Mouse (Mus musculus) CH12.LX (cell line): ENCODE measurements around the gene Zdhhc6. TPM values are rescaled to one million over a fixed set of nuclear protein-coding genes. Genes with fewer than 3 reads are reported as not detected.

Experiments used
- DNase-seq: peaks from one replicate; pipeline ENCODE4 v3.0.0-alpha.2; 2013; ENCODE audit errors: extremely low read depth
- H3K27ac ChIP-seq: 2 replicates; pipeline ENCODE4 v1.5.1; 2012; ENCODE audit warnings: low read depth, mild to moderate bottlenecking, control low read depth, moderate library complexity; ENCODE audit not compliant: insufficient read depth
- H3K27me3 ChIP-seq: replicated peaks from 2 replicates; pipeline ENCODE3; 2012; ENCODE audit warnings: inconsistent platforms
- H3K36me3 ChIP-seq, 2 experiments: replicated peaks in 1 of 2; 2 replicates each; pipeline versions ENCODE3 to v1.6.1; 2012; ENCODE audit warnings: inconsistent platforms in 1 of 2, low read length in 1 of 2, mild to moderate bottlenecking in 1 of 2, mixed read lengths in 1 of 2, moderate library complexity in 1 of 2; ENCODE audit not compliant: control insufficient read depth in 1 of 2, insufficient read depth in 1 of 2
- H3K4me1 ChIP-seq, 2 experiments: 2 replicates each; pipeline ENCODE4 v1.6.1; 2012; ENCODE audit warnings: inconsistent platforms in 1 of 2, moderate library complexity in 1 of 2; ENCODE audit not compliant: insufficient read depth in 2 of 2, control insufficient read depth in 1 of 2
- H3K4me2 ChIP-seq: 2 replicates; pipeline ENCODE4 v1.6.1; 2012; ENCODE audit warnings: low read depth, mild to moderate bottlenecking, control low read depth; ENCODE audit not compliant: poor library complexity, insufficient read depth, severe bottlenecking
- H3K4me3 ChIP-seq, 3 experiments: fragments of 150-350 bp in 1 of 3; sonication (generic) in 1 of 3; replicated peaks in 1 of 3; 2 replicates each; pipeline versions ENCODE3 to v1.5.1; 2011 to 2012; ENCODE audit warnings: low read depth in 2 of 3, low read length in 2 of 3, mild to moderate bottlenecking in 2 of 3, moderate library complexity in 2 of 3, control low read depth in 1 of 3, improper control_type of control experiment in 1 of 3, inconsistent platforms in 1 of 3, mixed read lengths in 1 of 3; ENCODE audit not compliant: poor library complexity in 1 of 3
- H3K79me2 ChIP-seq: replicated peaks from 2 replicates; pipeline ENCODE4 v1.6.1; 2012; ENCODE audit warnings: mild to moderate bottlenecking, moderate library complexity; ENCODE audit not compliant: control insufficient read depth, poor library complexity, insufficient read depth, severe bottlenecking; ENCODE audit errors: extremely low read depth
- H3K9ac ChIP-seq: 2 replicates; pipeline ENCODE4 v1.6.1; 2012; ENCODE audit warnings: low read depth, mild to moderate bottlenecking, control low read depth, moderate library complexity; ENCODE audit not compliant: insufficient read depth
- H3K9me3 ChIP-seq: replicated peaks from 2 replicates; pipeline ENCODE3; 2012; ENCODE audit warnings: low read length, inconsistent platforms, mixed read lengths
- BHLHE40 ChIP-seq: IDR thresholded peaks from 2 replicates; pipeline ENCODE4 v1.6.1; 2011; ENCODE audit warnings: mild to moderate bottlenecking, low read depth, low read length, improper control_type of control experiment
- CHD1 ChIP-seq: IDR thresholded peaks from 2 replicates; pipeline ENCODE4 v1.6.1; 2012; ENCODE audit warnings: low read depth, low read length, improper control_type of control experiment, inconsistent platforms
- CHD2 ChIP-seq: IDR thresholded peaks from 2 replicates; pipeline ENCODE4 v1.6.1; 2011; ENCODE audit warnings: low read length, improper control_type of control experiment
- E2F4 ChIP-seq: IDR thresholded peaks from 2 replicates; pipeline ENCODE4 v1.6.1; 2011; ENCODE audit warnings: low read depth, low read length, improper control_type of control experiment; ENCODE audit not compliant: insufficient replicate concordance
- EP300 ChIP-seq: IDR thresholded peaks from 2 replicates; pipeline ENCODE4 v1.6.1; 2011; ENCODE audit warnings: low read length, improper control_type of control experiment
- ETS1 ChIP-seq: conservative IDR thresholded peaks from 2 replicates; pipeline ENCODE4 v1.6.1; 2012; ENCODE audit warnings: low read depth, mild to moderate bottlenecking, inconsistent platforms, low read length, improper control_type of control experiment, moderate library complexity
- GABPA ChIP-seq: IDR thresholded peaks from 2 replicates; pipeline ENCODE4 v1.6.1; 2012; ENCODE audit warnings: low read depth, low read length, improper control_type of control experiment, inconsistent platforms; ENCODE audit not compliant: insufficient replicate concordance
- JUN ChIP-seq: IDR thresholded peaks from 2 replicates; pipeline ENCODE4 v1.6.1; 2011; ENCODE audit warnings: low read depth, mild to moderate bottlenecking, low read length, improper control_type of control experiment, moderate library complexity; ENCODE audit not compliant: insufficient read depth
- JUND ChIP-seq: conservative IDR thresholded peaks from 2 replicates; pipeline ENCODE4 v1.6.1; 2011; ENCODE audit warnings: low read depth, low read length, improper control_type of control experiment
- KAT2A ChIP-seq: IDR thresholded peaks from 2 replicates; pipeline ENCODE4 v1.6.1; 2012; ENCODE audit warnings: low read length, improper control_type of control experiment, inconsistent platforms; ENCODE audit not compliant: insufficient replicate concordance
- MAX ChIP-seq: IDR thresholded peaks from 2 replicates; pipeline ENCODE4 v1.6.1; 2011; ENCODE audit warnings: low read length, improper control_type of control experiment
- MEF2A ChIP-seq: IDR thresholded peaks from 2 replicates; pipeline ENCODE4 v1.6.1; 2014; ENCODE audit warnings: low read depth, mild to moderate bottlenecking, inconsistent platforms, low read length, improper control_type of control experiment, borderline replicate concordance
- NELFE ChIP-seq: IDR thresholded peaks from 2 replicates; pipeline ENCODE4 v1.6.1; 2011; ENCODE audit warnings: low read depth, low read length, improper control_type of control experiment
- PAX5 ChIP-seq: IDR thresholded peaks from 2 replicates; pipeline ENCODE4 v1.6.1; 2012; ENCODE audit warnings: low read length, inconsistent platforms, mixed read lengths
- POLR2A ChIP-seq: IDR thresholded peaks from 2 replicates; pipeline ENCODE4 v1.6.1; 2011; ENCODE audit warnings: low read depth, mild to moderate bottlenecking, improper control_type of control experiment, low read length
- POLR2AphosphoS2 ChIP-seq: IDR thresholded peaks from 2 replicates; pipeline ENCODE4 v1.6.1; 2011; ENCODE audit warnings: low read depth, low read length, improper control_type of control experiment
- RCOR1 ChIP-seq: conservative IDR thresholded peaks from 2 replicates; pipeline ENCODE4 v1.6.1; 2012; ENCODE audit warnings: low read depth, mild to moderate bottlenecking, inconsistent platforms, low read length, improper control_type of control experiment
- SIN3A ChIP-seq: IDR thresholded peaks from 2 replicates; pipeline ENCODE4 v1.6.1; 2012; ENCODE audit warnings: low read length, improper control_type of control experiment, inconsistent platforms
- SMC3 ChIP-seq: IDR thresholded peaks from 2 replicates; pipeline ENCODE4 v1.6.1; 2011; ENCODE audit warnings: low read depth, low read length, improper control_type of control experiment
- TCF12 ChIP-seq: IDR thresholded peaks from 2 replicates; pipeline ENCODE4 v1.6.1; 2014; ENCODE audit warnings: low read depth, mild to moderate bottlenecking, inconsistent platforms, low read length, improper control_type of control experiment
- USF1 ChIP-seq: IDR thresholded peaks from 2 replicates; pipeline ENCODE4 v1.6.1; 2014; ENCODE audit warnings: low read depth, mild to moderate bottlenecking, inconsistent platforms, low read length, improper control_type of control experiment
- USF2 ChIP-seq: conservative IDR thresholded peaks from 2 replicates; pipeline ENCODE4 v1.6.1; 2011; ENCODE audit warnings: low read depth, low read length, improper control_type of control experiment
- ZC3H11A ChIP-seq: IDR thresholded peaks from 2 replicates; pipeline ENCODE4 v1.6.1; 2012; ENCODE audit warnings: low read depth, mild to moderate bottlenecking, inconsistent platforms, low read length, improper control_type of control experiment
- ZNF384 ChIP-seq: IDR thresholded peaks from 2 replicates; pipeline ENCODE4 v1.6.1; 2012; ENCODE audit warnings: low read depth, low read length, improper control_type of control experiment, inconsistent platforms
- dilution Hi-C: fragments of 300-500 bp; cut with MboI; formaldehyde crosslinking; loops from 2 replicates; pipeline ENCODE4 v1.14.3; 2020; ENCODE audit warnings: low sequenced_read_pairs; ENCODE audit not compliant: extremely low pct_unique_long_range_greater_than_20kb, extremely low pct_ligation_motif_present
- in situ Hi-C: fragments of 300-500 bp; cut with MboI; formaldehyde crosslinking; loops from 3 replicates; pipeline ENCODE4 v1.14.3; 2019; ENCODE audit warnings: low sequenced_read_pairs, low pct_ligation_motif_present, low pct_unique_long_range_greater_than_20kb, mixed read lengths
- polyA plus RNA-seq: library from polyadenylated mRNA; unstranded; fragments of >175 nt; gene quantifications from 2 replicates; pipeline ENCODE4 v1.2.1, GENCODE M21; 2012; ENCODE audit warnings: low read depth; ENCODE audit not compliant: insufficient read length
- total RNA-seq, 2 experiments: library from RNA; depleted of rRNA; stranded (reverse); fragments of 300-350 nt in 1 of 2; fragments of >200 nt in 1 of 2; gene quantifications; 2 replicates each; pipeline ENCODE4 v1.2.3; 2012 to 2014

The Zdhhc6 gene
- total and polyA plus RNA-seq, 3 experiments, result 101 to 143 (median 101) TPM

- H3K9ac ChIP-seq, result 0 out of 2 replicates have a peak overlapping the region, but pooled peaks have one; percentile 27
- no peaks in the 10 kb centered on the region for H3K27me3 ChIP-seq
- dilution Hi-C loops, result no loop called here
- DNase-seq, result no peak
- in situ Hi-C loops, result no loop called here
- H3K4me3 ChIP-seq, result no peak overlapping the region
- H3K36me3 ChIP-seq, result peaks cover 5 to 68% of the 10 kb centered on the region in 2 experiments
- TF ChIP-seq GABPA (no peak), ZNF384 (no peak), MAX (no peak), CHD2 (no peak), ZC3H11A (no peak), KAT2A (no peak), USF2 (no peak), NELFE (no peak), USF1 (no peak), E2F4 (no peak), MEF2A (peak; percentile 33; the same call in 1 of the 2 replicates), RCOR1 (no peak), EP300 (no peak), BHLHE40 (no peak), JUND (peak; percentile 71), JUN (peak; percentile 72), CHD1 (no peak), SMC3 (no peak), POLR2A (no peak), TCF12 (no peak), POLR2AphosphoS2 (no peak), ETS1 (0 out of 2 replicates have a peak, but pooled peaks have one; percentile 7), PAX5 (no peak), SIN3A (no peak)
- H3K4me2 ChIP-seq, result peak overlapping the region; percentile 17; the same call in 1 of the 2 replicates
- H3K79me2 ChIP-seq, result peaks cover 87% of the 10 kb centered on the region
- no peaks in the 10 kb centered on the region for H3K9me3 ChIP-seq
- H3K4me1 ChIP-seq, result peaks cover 44 to 96% of the 10 kb centered on the region in 2 experiments
- H3K27ac ChIP-seq, result no peak overlapping the region
Observed at GRCm38 (mm10) chr19:55260389-55261184, 55.2 kb downstream of the Zdhhc6 start.
